Mouse (Mus musculus) testis, postnatal 10 days (tissue): ENCODE measurements at regions not wholly inside any gene's neighbourhood (a gene's known extent, or its start where the extent isn't known, plus 50 kb on each side); places are given as distances from the start of the nearest gene placed in this dataset.

Source experiments
- DNase-seq: peaks from one replicate; pipeline ENCODE4 v3.0.0; 2021; ENCODE audit warnings: low spot score

- DNase-seq, result peak; percentile 54
Measured at GRCm38 (mm10) chr4:62889708-62890107, 75.7 kb upstream of the Zfp618 start.

DNA sequence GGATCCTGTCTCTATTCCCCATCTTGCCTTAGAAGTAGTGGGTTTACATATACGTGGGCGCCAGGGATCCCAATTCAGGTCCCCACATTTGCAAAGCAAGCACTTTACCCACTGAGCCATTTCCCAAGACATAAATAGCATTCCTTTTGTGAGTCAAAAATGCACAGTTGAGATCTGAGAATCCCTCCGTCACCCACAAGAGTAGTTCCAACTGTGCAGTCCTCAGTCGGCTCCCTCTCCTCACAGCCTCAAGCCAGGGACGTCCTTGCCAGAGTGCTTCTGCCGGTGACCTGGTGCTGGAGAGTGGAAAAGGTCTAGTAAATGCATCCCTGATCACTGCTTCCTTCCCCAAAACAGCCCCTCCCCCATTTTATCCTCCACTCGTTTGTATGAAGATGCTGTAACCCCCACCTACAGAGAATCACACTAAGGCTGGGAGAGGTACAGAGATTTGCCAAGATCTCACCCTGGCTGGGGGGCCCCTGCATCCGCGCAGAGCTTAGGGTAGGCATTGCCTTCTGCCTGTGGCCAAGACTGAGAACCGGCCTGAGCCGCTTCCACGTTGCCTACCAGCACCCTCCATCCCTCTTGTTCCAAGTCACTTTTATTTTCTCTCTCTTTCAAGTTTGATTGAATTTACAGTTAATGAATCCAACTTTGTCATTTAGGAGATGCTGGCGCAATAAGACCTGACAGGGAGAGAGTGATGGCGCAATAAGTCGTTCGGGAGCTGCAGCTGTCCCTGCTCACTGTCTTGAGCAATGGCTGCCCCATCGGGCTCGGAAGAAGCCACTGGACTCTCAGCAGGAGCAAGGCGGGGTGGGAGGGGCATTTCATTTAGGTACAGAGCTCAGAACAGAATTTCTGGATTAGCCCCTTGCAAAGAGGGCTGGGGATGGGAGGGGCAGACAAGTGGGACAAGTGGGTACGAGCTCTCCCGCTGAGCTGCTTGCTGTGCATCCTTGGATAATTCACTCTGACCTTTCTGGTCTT lies 74.5 kb upstream of the Zfp618 start:
- DNase-seq, result peak; percentile 38

- peak; percentile 33 for DNase-seq
Measured at GRCm38 (mm10) chr4:62912891-62913290, 52.5 kb upstream of the Zfp618 start.
